Mouse (Mus musculus): ENCODE data around the gene Ogg1.

- TF ChIP-seq CTCF (conservative IDR thresholded peaks at IDR 0.05; ENCODE audit: low read length) (no peak), NANOG (IDR thresholded peaks at IDR 0.05; ENCODE audit: borderline replicate concordance, low read length) (no peak)
Measured at GRCm38 (mm10) chr6:113281676-113282075, 45.1 kb upstream of the Ogg1 start.

Measured in E14TG2a.4 (cell line).